Mouse (Mus musculus): Measurements from ENCODE around the gene Ninl. TPM values are rescaled to one million over a fixed set of nuclear protein-coding genes. Genes with fewer than 3 reads are reported as not detected.
"Not testable (repeated sequence)": the region's sequence is repeated elsewhere in the genome, so short reads cannot be mapped to it uniquely, and the experiment has no call there.

Gene Ninl
- total RNA-seq, 2 experiments from 2014 or later: 9.3 to 12.4 TPM

- intact Hi-C loops (cut with DNase I): no loop called here
- no peak for DNase-seq
Measured at GRCm38 (mm10) chr2:150959521-150959920, 79.7 kb downstream of the Ninl start.

- DNase-seq: no peak
- intact Hi-C loops (cut with DNase I): no loop called here
Measured at GRCm38 (mm10) chr2:150955859-150956258, 83.3 kb downstream of the Ninl start.

DNA sequence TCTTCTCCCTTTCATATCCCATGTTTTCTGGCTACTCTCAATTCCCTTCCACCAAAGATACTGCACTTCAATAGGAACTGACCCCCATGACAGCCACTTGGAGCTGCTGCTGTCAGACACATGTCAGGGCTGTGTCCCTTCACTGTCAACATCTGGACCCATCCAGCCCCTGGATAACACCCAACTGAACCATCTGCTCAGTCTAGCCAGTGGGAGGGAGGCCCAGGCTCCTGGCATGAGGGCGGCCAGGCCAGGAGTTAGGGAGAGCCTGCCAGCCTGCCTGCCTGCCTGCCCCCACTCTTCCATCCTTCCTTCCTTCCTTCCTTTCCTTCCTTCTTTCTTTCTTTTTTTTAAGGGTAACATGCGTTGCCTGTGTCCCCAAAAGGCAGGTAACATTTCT lies 88.0 kb downstream of the Ninl start:
- intact Hi-C loops (cut with DNase I): no loop called here

GRCm38 (mm10) chr2:150950056-150950455 lies 89.1 kb downstream of the Ninl start:
- DNase-seq: peak; percentile 30
- intact Hi-C loops (cut with DNase I): no loop called here

More for the DNA sequence above, 88.0 kb downstream of the Ninl start:
- DNase-seq: peak; percentile 74

GRCm38 (mm10) chr2:150949652-150950051 lies 89.5 kb downstream of the Ninl start:
- intact Hi-C loops (cut with DNase I): no loop called here
- DNase-seq: peak; percentile 59

DNA sequence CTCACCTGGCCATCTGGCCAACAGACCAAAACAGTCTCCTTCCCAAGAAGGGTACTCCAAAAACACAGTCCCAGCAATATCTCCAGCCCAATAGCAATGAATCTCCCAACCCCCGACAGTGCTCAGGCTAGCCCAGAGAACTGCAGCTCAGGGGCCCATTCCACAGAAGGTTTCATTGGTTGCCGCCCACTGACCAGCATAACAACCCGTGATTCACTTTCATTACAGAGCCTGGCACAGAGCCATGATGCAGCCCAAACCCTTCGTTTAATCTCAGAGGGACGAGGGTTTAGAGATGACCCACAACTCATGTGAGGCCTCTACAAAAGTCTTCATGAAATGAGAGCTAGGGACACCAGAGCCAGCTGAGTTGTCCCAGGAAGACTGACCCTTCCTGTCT lies 90.4 kb downstream of the Ninl start:
- intact Hi-C loops (cut with DNase I): no loop called here
- DNase-seq: no peak

GRCm38 (mm10) chr2:150947880-150948611 lies 91.1 kb downstream of the Ninl start:
- intact Hi-C loops (cut with DNase I); DNase-seq: not testable (repeated sequence)

DNA sequence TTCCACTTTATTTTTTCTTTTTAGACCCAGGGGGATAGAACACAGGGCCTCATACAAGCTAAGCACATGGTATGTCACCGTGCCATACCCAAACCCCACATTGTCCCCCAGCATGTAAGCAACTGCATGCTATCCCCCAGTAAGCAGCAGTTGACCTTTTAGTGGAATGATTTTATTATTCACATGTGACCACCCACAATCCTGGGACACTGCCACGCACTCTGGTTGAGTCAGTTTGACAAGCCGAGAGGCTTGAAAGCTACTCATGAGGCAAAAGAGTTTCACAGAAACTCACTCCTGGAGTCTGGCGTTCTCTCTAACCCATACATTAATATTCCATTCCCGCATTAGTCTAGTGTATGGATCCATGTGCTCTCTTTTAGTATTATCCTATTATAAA lies 91.8 kb downstream of the Ninl start:
- DNase-seq: peak; percentile 52

DNA sequence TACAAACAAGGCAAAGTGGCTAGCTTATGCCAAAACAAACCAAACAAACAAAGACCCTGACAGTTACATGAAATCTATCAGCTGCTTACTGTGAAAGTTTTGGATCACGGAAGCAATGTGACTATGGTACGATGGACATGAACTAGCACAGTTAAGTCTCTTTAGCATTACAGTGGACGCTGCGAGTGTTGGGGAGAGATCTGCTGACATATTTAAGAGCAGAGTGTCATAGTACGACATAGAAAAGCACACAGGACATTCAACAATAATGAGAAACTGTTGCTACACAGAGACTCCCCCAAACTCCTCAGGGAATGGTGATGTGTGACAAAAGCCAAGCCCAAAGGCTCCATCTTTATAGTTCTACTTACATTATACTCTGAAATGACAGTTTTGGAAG lies 95.2 kb downstream of the Ninl start:
- no peak for DNase-seq
- intact Hi-C loops (cut with DNase I): no loop called here

More for the DNA sequence above, 91.8 kb downstream of the Ninl start:
- intact Hi-C loops (cut with DNase I): not testable (repeated sequence)

- DNase-seq: no peak
- intact Hi-C loops (cut with DNase I): no loop called here
Measured at GRCm38 (mm10) chr2:150934659-150935058, 104.5 kb downstream of the Ninl start.

DNA sequence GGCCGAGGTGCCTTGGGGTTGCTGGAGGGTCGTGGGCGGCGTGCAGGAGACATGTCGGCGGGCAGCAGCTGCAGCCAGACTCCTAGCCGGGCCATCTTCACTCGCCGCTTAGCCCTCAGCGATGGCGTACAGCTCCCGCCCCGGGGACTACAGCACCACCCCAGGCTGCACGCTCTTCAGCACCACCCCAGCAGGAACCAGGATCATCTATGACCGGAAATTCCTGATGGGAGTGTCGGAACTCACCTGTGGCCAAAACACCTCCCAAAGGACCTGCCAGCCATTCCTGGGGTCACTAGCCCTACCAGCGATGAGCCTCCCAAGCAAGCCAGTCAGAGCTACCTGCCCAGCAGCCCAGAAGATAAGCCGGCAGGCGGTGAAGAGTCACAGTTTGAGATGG lies 105.7 kb downstream of the Ninl start:
- intact Hi-C loops (cut with DNase I): no loop called here

DNA sequence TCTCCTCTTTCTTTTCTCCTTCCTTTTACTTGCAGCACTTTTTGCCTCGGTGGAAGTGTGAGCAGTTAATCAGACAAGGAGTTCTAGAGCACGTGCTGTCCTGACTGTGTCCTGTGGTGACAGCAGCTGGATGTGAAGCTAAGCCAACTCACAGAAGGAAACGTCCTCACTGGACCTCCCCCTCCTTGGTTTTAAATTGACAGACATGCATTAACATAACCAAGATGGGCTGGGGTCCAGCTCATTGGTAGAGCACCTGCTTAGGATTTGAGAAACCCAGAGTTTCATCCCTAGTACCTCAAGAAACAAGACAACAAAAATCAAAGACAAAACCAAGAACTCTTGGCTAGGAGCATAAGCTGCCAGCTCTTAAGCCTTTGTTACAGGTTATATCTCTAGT lies 108.4 kb downstream of the Ninl start:
- DNase-seq: peak; percentile 64
- intact Hi-C loops (cut with DNase I): no loop called here

More for the DNA sequence above, 105.7 kb downstream of the Ninl start:
- DNase-seq: no peak

- no peak for DNase-seq
- intact Hi-C loops (cut with DNase I): no loop called here
Measured at GRCm38 (mm10) chr2:150929156-150929555, 110.0 kb downstream of the Ninl start.

- intact Hi-C loops (cut with DNase I): no loop called here
- DNase-seq: peak; percentile 71
Measured at GRCm38 (mm10) chr2:150927038-150927720, 112.0 kb downstream of the Ninl start.

DNA sequence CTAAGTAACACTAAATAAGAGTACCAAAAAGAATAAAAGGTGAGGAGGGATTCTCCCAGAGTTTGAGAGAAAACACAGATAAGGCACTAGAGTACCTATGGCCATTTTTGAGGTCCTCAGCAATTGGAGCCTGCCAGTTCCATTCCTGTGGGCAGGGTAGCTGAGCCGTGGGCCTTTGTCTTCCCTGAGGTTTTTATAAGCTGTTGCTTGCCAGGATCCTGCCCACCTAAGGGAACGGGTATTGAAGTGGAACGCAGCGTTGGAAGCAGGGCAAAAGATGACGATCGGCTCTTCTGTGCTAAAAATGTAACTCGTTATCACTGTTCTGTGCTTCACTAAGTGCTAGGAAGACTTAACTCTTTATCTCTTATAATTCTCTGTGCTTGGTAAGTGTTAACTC lies 115.7 kb downstream of the Ninl start:
- intact Hi-C loops (cut with DNase I): no loop called here
- no peak for DNase-seq

GRCm38 (mm10) chr2:150923026-150923425 lies 116.2 kb downstream of the Ninl start:
- intact Hi-C loops (cut with DNase I): no loop called here
- DNase-seq: no peak

GRCm38 (mm10) chr2:150922165-150922564 lies 117.0 kb downstream of the Ninl start:
- DNase-seq: no peak
- intact Hi-C loops (cut with DNase I): no loop called here

- intact Hi-C loops (cut with DNase I): no loop called here
- DNase-seq: no peak
Measured at GRCm38 (mm10) chr2:150921697-150922096, 117.5 kb downstream of the Ninl start.

- intact Hi-C loops (cut with DNase I): no loop called here
- no peak for DNase-seq
Measured at GRCm38 (mm10) chr2:150920543-150920942, 118.6 kb downstream of the Ninl start.

- no peak for DNase-seq
- intact Hi-C loops (cut with DNase I): no loop called here
Measured at GRCm38 (mm10) chr2:150918720-150919119, 120.5 kb downstream of the Ninl start.

GRCm38 (mm10) chr2:150915786-150916185 lies 123.4 kb downstream of the Ninl start:
- DNase-seq: no peak

More at GRCm38 (mm10) chr2:150915786-150916185, 123.4 kb downstream of the Ninl start:
- intact Hi-C loops (cut with DNase I): no loop called here

Data from left cerebral cortex, postnatal 4 days (tissue).